Mouse (Mus musculus): ENCODE results near the gene Gm17657. TPM values are rescaled to one million over a fixed set of nuclear protein-coding genes. Genes with fewer than 3 reads are reported as not detected.

Gm17657 gene
- polyA plus RNA-seq, 1 experiment from 2014 or later, result not detected

Small RNAs within 50 kb of the gene (microRNA-seq; reads per million reads assigned to microRNA genes)
- not detected for gene Mir7667

Other genes with a start within 250 kb of the Gm17657 start
- gene Pi16, start 232.0 kb downstream of the Gm17657 start, polyA plus RNA-seq (2016; fragmentation: Nextera tagmentation; extraction: Ambion mirVana), result 0.71 and 0.73 TPM in 2 replicates
- 255 and 270 TPM in 2 replicates for gene Mtch1, start 201.7 kb downstream of the Gm17657 start, polyA plus RNA-seq (2016; fragmentation: Nextera tagmentation; extraction: Ambion mirVana)
- 5.4 and 6.3 TPM in 2 replicates for gene Fgd2, start 188.7 kb downstream of the Gm17657 start, polyA plus RNA-seq (2016; fragmentation: Nextera tagmentation; extraction: Ambion mirVana)
- 32.2 and 33.1 TPM in 2 replicates for gene Pim1, start 58.9 kb downstream of the Gm17657 start, polyA plus RNA-seq (2016; fragmentation: Nextera tagmentation; extraction: Ambion mirVana)
- 18.3 and 19.3 TPM in 2 replicates for gene Tbc1d22b, start 147 bp upstream of the Gm17657 start, polyA plus RNA-seq (2016; fragmentation: Nextera tagmentation; extraction: Ambion mirVana)
- gene Tmem217, start 2.7 kb upstream of the Gm17657 start, polyA plus RNA-seq (2016; fragmentation: Nextera tagmentation; extraction: Ambion mirVana), result 1.0 and 1.2 TPM in 2 replicates
- 120 and 124 TPM in 2 replicates for gene Rnf8, start 65.2 kb upstream of the Gm17657 start, polyA plus RNA-seq (2016; fragmentation: Nextera tagmentation; extraction: Ambion mirVana)
- gene Gm28043, start 65.2 kb upstream of the Gm17657 start, polyA plus RNA-seq (2016; fragmentation: Nextera tagmentation; extraction: Ambion mirVana), result 3.6 and 3.9 TPM in 2 replicates
- gene Cmtr1, start 111.0 kb upstream of the Gm17657 start, polyA plus RNA-seq (2016; fragmentation: Nextera tagmentation; extraction: Ambion mirVana), result 139 and 156 TPM in 2 replicates
- 16.0 and 17.9 TPM in 2 replicates for gene Ccdc167, start 167.4 kb upstream of the Gm17657 start, polyA plus RNA-seq (2016; fragmentation: Nextera tagmentation; extraction: Ambion mirVana)